Mouse (Mus musculus) spleen, adult 2 months (tissue): ENCODE results near the gene Ptbp3.

Source experiments
- CTCF ChIP-seq: fragments of 200-500 bp; IDR thresholded peaks from 2 replicates; pipeline ENCODE4 v1.5.1; 2011; ENCODE audit warnings: mild to moderate bottlenecking, inconsistent platforms; ENCODE audit not compliant: insufficient read depth, insufficient read length, insufficient replicate concordance; ENCODE audit errors: extremely low read depth
- POLR2A ChIP-seq: fragments of 200-500 bp; IDR thresholded peaks from 2 replicates; pipeline ENCODE4 v1.6.1; 2011; ENCODE audit warnings: low read depth, low read length, inconsistent platforms

DNA sequence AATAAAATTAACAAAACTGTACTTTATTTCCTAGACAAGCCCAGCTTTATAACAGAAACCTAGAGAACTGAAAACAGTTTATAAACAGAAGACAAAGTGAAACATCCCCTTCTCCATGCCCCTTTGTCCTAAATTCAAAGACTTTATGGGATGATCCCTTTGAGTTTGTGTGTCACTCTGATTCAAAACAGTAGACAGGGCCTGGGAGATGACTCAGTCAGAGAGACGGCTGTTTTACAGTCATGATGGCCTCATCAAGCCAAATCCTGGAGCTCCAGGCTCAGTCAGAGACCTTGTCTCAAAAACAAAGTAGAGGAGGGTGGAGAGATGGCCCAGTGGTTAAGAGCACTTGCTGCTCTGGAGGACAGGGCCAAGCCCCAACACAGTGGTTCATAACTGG is 2.7 kb upstream of the Ptbp3 start:
- TF ChIP-seq POLR2A (no peak), CTCF (no peak)
